21 mouse cellular contexts compared by ENCODE assay signal in genomic region chr13:93239134-93239533, GRCm38 (mm10). TPM values are rescaled to one million over a fixed set of nuclear protein-coding genes. Genes with fewer than 3 reads are reported as not detected.
DNase-seq lines count a peak whose midpoint lies in the region; ATAC-seq and TF ChIP-seq lines count a peak whose summit lies in the region.
"Had no signal": no experiment of that assay in that cellular context is flagged by ENCODE, and none has a peak within 500 bp of the region (broad histone marks: within the 10 kb centered on the region; RNA-seq: fewer than 3 reads in every experiment).

No protein-coding gene starts in this region.

- no peaks in the 10 kb centered on the region for H3K36me3 ChIP-seq in intestine, embryonic 15.5 days
- H3K36me3 ChIP-seq in liver, embryonic 13.5 days, result no peaks in the 10 kb centered on the region
- H3K36me3 ChIP-seq in stomach, embryonic 15.5 days, result no peaks in the 10 kb centered on the region
- no peaks in the 10 kb centered on the region for H3K36me3 ChIP-seq in forebrain, embryonic 11.5 days (ENCODE audit: control insufficient read depth, insufficient read depth, low read length)
- no peaks in the 10 kb centered on the region for H3K36me3 ChIP-seq in midbrain, postnatal 0 days (ENCODE audit: insufficient read depth, low read length)
- H3K36me3 ChIP-seq: embryonic facial prominence, embryonic 13.5 days; hindbrain, embryonic 15.5 days; kidney, embryonic 15.5 days; limb, embryonic 12.5 days; midbrain, embryonic 13.5 days; neural tube, embryonic 12.5 days had no signal

- WGBS in intestine, embryonic 15.5 days, result 60% methylated on average over 9 of the region's 9 CpGs
- 20% methylated on average over 9 of the region's 9 CpGs for WGBS in liver, embryonic 13.5 days (ENCODE audit: insufficient replicate concordance)
- WGBS in stomach, embryonic 15.5 days, result 48% methylated on average over 9 of the region's 9 CpGs
- 84% methylated on average over 9 of the region's 9 CpGs for WGBS in forebrain, embryonic 11.5 days
- WGBS in midbrain, postnatal 0 days, result 88% methylated on average over 9 of the region's 9 CpGs

- no peaks in the 10 kb centered on the region for H3K9me3 ChIP-seq in intestine, embryonic 15.5 days
- H3K9me3 ChIP-seq in liver, embryonic 13.5 days (replicated peaks), result no peaks in the 10 kb centered on the region
- H3K9me3 ChIP-seq in stomach, embryonic 15.5 days, result no peaks in the 10 kb centered on the region
- no peaks in the 10 kb centered on the region for H3K9me3 ChIP-seq in forebrain, embryonic 11.5 days (ENCODE audit: control insufficient read depth, low read length)
- no peaks in the 10 kb centered on the region for H3K9me3 ChIP-seq in midbrain, postnatal 0 days (ENCODE audit: low read length)
- H3K9me3 ChIP-seq: embryonic facial prominence, embryonic 13.5 days; hindbrain, embryonic 15.5 days; kidney, embryonic 15.5 days; limb, embryonic 12.5 days; midbrain, embryonic 13.5 days; neural tube, embryonic 12.5 days had no signal

- no peak overlapping the region for H3K4me2 ChIP-seq in intestine, embryonic 15.5 days (replicated peaks)
- peak overlapping the region; percentile 59 for H3K4me2 ChIP-seq in liver, embryonic 13.5 days
- no peak overlapping the region for H3K4me2 ChIP-seq in stomach, embryonic 15.5 days
- no peak overlapping the region for H3K4me2 ChIP-seq in forebrain, embryonic 11.5 days (ENCODE audit: low read depth, low read length, severe bottlenecking)
- H3K4me2 ChIP-seq in midbrain, postnatal 0 days (ENCODE audit: low read depth, low read length, poor library complexity, severe bottlenecking), result no peak overlapping the region
- H3K4me2 ChIP-seq: hindbrain, embryonic 15.5 days; kidney, embryonic 15.5 days; lung, embryonic 14.5 days; midbrain, embryonic 13.5 days; neural tube, embryonic 12.5 days had no signal

- H3K9ac ChIP-seq in intestine, embryonic 15.5 days, result no peak overlapping the region
- no peak overlapping the region for H3K9ac ChIP-seq in liver, embryonic 13.5 days
- H3K9ac ChIP-seq in stomach, embryonic 15.5 days, result no peak overlapping the region
- no peak overlapping the region for H3K9ac ChIP-seq in forebrain, embryonic 11.5 days (ENCODE audit: low read length)
- no peak overlapping the region for H3K9ac ChIP-seq in midbrain, postnatal 0 days (replicated peaks; ENCODE audit: low read length, poor library complexity, severe bottlenecking)
- H3K9ac ChIP-seq: embryonic facial prominence, embryonic 13.5 days; hindbrain, embryonic 15.5 days; kidney, embryonic 15.5 days; limb, embryonic 12.5 days; lung, embryonic 14.5 days; midbrain, embryonic 13.5 days; neural tube, embryonic 12.5 days had no signal

- H3K4me1 ChIP-seq in intestine, embryonic 15.5 days (replicated peaks), result no peaks in the 10 kb centered on the region
- H3K4me1 ChIP-seq in liver, embryonic 13.5 days (replicated peaks), result peaks cover 39% of the 10 kb centered on the region
- no peaks in the 10 kb centered on the region for H3K4me1 ChIP-seq in stomach, embryonic 15.5 days
- no peaks in the 10 kb centered on the region for H3K4me1 ChIP-seq in forebrain, embryonic 11.5 days (replicated peaks; ENCODE audit: control insufficient read depth, insufficient read depth, low read length)
- no peaks in the 10 kb centered on the region for H3K4me1 ChIP-seq in midbrain, postnatal 0 days (ENCODE audit: insufficient read depth, low read length)
- H3K4me1 ChIP-seq: embryonic facial prominence, embryonic 13.5 days; hindbrain, embryonic 15.5 days; kidney, embryonic 15.5 days; limb, embryonic 12.5 days; neural tube, embryonic 12.5 days had no signal

- H3K27ac ChIP-seq in intestine, embryonic 15.5 days, result no peak overlapping the region
- peak overlapping the region; percentile 76 for H3K27ac ChIP-seq in liver, embryonic 13.5 days
- H3K27ac ChIP-seq in stomach, embryonic 15.5 days, result no peak overlapping the region
- H3K27ac ChIP-seq in forebrain, embryonic 11.5 days (ENCODE audit: low read depth, low read length), result no peak overlapping the region
- H3K27ac ChIP-seq in midbrain, postnatal 0 days (ENCODE audit: low read depth, low read length), result no peak overlapping the region
- H3K27ac ChIP-seq: embryonic facial prominence, embryonic 13.5 days; hindbrain, embryonic 15.5 days; kidney, embryonic 15.5 days; limb, embryonic 12.5 days; midbrain, embryonic 13.5 days; neural tube, embryonic 12.5 days had no signal

- peak; percentile 57; the same call in 1 of the 2 replicates for ATAC-seq in erythroblast, adult 5-6 weeks (replicated peaks; ENCODE audit: low FRiP score, poor library complexity, severe bottlenecking)
- peak; percentile 83 for ATAC-seq in intestine, embryonic 15.5 days
- peak; percentile 95 for ATAC-seq in liver, embryonic 13.5 days (ENCODE audit: low read depth)
- ATAC-seq in stomach, embryonic 15.5 days (ENCODE audit: insufficient read depth, low FRiP score, low read depth), result peak; percentile 68; the same call in 1 of the 2 replicates
- ATAC-seq in forebrain, embryonic 11.5 days (replicated peaks; ENCODE audit: low FRiP score), result no peak
- ATAC-seq in midbrain, postnatal 0 days (ENCODE audit: low FRiP score), result no peak
- ATAC-seq: midbrain, embryonic 13.5 days had no signal

- TF ChIP-seq CTCF in midbrain, postnatal 0 days (IDR thresholded peaks at IDR 0.05), result no peak

- no peak overlapping the region for H3K4me3 ChIP-seq in intestine, embryonic 15.5 days (replicated peaks)
- H3K4me3 ChIP-seq in liver, embryonic 13.5 days (replicated peaks), result peak overlapping the region; percentile 22; the same call in 1 of the 2 replicates
- no peak overlapping the region for H3K4me3 ChIP-seq in stomach, embryonic 15.5 days (replicated peaks)
- H3K4me3 ChIP-seq in forebrain, embryonic 11.5 days (ENCODE audit: low read depth, low read length), result no peak overlapping the region
- no peak overlapping the region for H3K4me3 ChIP-seq in midbrain, postnatal 0 days (ENCODE audit: low read depth, low read length)
- H3K4me3 ChIP-seq: embryonic facial prominence, embryonic 13.5 days; hindbrain, embryonic 15.5 days; kidney, embryonic 15.5 days; limb, embryonic 12.5 days; midbrain, embryonic 13.5 days; neural tube, embryonic 12.5 days had no signal

- H3K27me3 ChIP-seq in intestine, embryonic 15.5 days (replicated peaks), result no peaks in the 10 kb centered on the region
- H3K27me3 ChIP-seq in liver, embryonic 13.5 days, result no peaks in the 10 kb centered on the region
- H3K27me3 ChIP-seq in stomach, embryonic 15.5 days (replicated peaks), result no peaks in the 10 kb centered on the region
- H3K27me3 ChIP-seq in forebrain, embryonic 11.5 days (ENCODE audit: control insufficient read depth, insufficient read depth, low read length), result no peaks in the 10 kb centered on the region
- no peaks in the 10 kb centered on the region for H3K27me3 ChIP-seq in midbrain, postnatal 0 days (ENCODE audit: insufficient read depth, low read length)
- H3K27me3 ChIP-seq: embryonic facial prominence, embryonic 13.5 days; hindbrain, embryonic 15.5 days; kidney, embryonic 15.5 days; limb, embryonic 12.5 days; midbrain, embryonic 13.5 days; neural tube, embryonic 12.5 days had no signal

- DNase-seq in liver, embryonic 13.5 days, result no peak
- DNase-seq in forebrain, embryonic 11.5 days (ENCODE audit: low spot score), result no peak
- no peak for DNase-seq in adrenal gland, postnatal 25 days
- DNase-seq in midbrain, postnatal 0 days (ENCODE audit: low spot score), result no peak
- DNase-seq: adrenal gland, adult 2 months; cerebellum, adult 2 months; cerebellum, postnatal 36 days; embryo, embryonic 11 days; heart, postnatal 4 days; kidney, postnatal 36 days; lung, embryonic 14.5 days; thymus, postnatal 36 days had no signal

RNA-seq across cellular contexts. Expression of gene Tent2, which starts 46.9 kb away (rescaled TPM):
- total RNA-seq in erythroblast, adult 5-6 weeks (2015; ENCODE audit: low replicate concordance), result 32.1 and 40.3 TPM in 2 replicates
- total RNA-seq in erythroblast, adult 5-6 weeks (2017; ENCODE audit: low replicate concordance), result 13.0 and 38.6 TPM in 2 replicates
- polyA plus RNA-seq in intestine, embryonic 15.5 days (2015; fragmentation: Nextera tagmentation; extraction: Ambion mirVana), result 55.7 and 60.1 TPM in 2 replicates
- 32.2 and 41.0 TPM in 2 replicates for polyA plus RNA-seq in liver, embryonic 13.5 days (2015; fragmentation: Nextera tagmentation; extraction: Ambion mirVana)
- 55.0 and 60.9 TPM in 2 replicates for polyA plus RNA-seq in stomach, embryonic 15.5 days (2015; fragmentation: Nextera tagmentation; extraction: Ambion mirVana)
- 71.0 and 72.4 TPM in 2 replicates for polyA plus RNA-seq in forebrain, embryonic 11.5 days (2014; fragmentation: Nextera tagmentation; extraction: Ambion mirVana)
- 36.1 and 37.1 TPM in 2 replicates for total RNA-seq in adrenal gland, postnatal 25 days (2021)
- total RNA-seq in midbrain, postnatal 0 days (2014; rRNA removed), result 30.2 and 42.1 TPM in 2 replicates
- 21.3 and 21.4 TPM in 2 replicates for polyA plus RNA-seq in midbrain, postnatal 0 days (2015; fragmentation: Nextera tagmentation; extraction: Ambion mirVana)

Comparison
In these comparisons a context has a peak if more than half of its experiments do, and no peak if none do; other contexts are left out.
1. ATAC-seq: peak in erythroblast, adult 5-6 weeks (single experiment), intestine, embryonic 15.5 days (single experiment), liver, embryonic 13.5 days (single experiment) and stomach, embryonic 15.5 days (single experiment); none in forebrain, embryonic 11.5 days (single experiment) and midbrain, postnatal 0 days (single experiment).